Mouse (Mus musculus) CH12.LX (cell line): Measurements from ENCODE around the gene D330020A13Rik. TPM values are rescaled to one million over a fixed set of nuclear protein-coding genes. Genes with fewer than 3 reads are reported as not detected.

Experiments used
- DNase-seq: peaks from one replicate; pipeline ENCODE4 v3.0.0-alpha.2; 2013; ENCODE audit errors: extremely low read depth
- H3K27ac ChIP-seq: 2 replicates; pipeline ENCODE4 v1.5.1; 2012; ENCODE audit warnings: low read depth, mild to moderate bottlenecking, control low read depth, moderate library complexity; ENCODE audit not compliant: insufficient read depth
- H3K27me3 ChIP-seq: replicated peaks from 2 replicates; pipeline ENCODE3; 2012; ENCODE audit warnings: inconsistent platforms
- H3K36me3 ChIP-seq, 2 experiments: replicated peaks in 1 of 2; 2 replicates each; pipeline versions ENCODE3 to v1.6.1; 2012; ENCODE audit warnings: inconsistent platforms in 1 of 2, low read length in 1 of 2, mild to moderate bottlenecking in 1 of 2, mixed read lengths in 1 of 2, moderate library complexity in 1 of 2; ENCODE audit not compliant: control insufficient read depth in 1 of 2, insufficient read depth in 1 of 2
- H3K4me1 ChIP-seq, 2 experiments: 2 replicates each; pipeline ENCODE4 v1.6.1; 2012; ENCODE audit warnings: inconsistent platforms in 1 of 2, moderate library complexity in 1 of 2; ENCODE audit not compliant: insufficient read depth in 2 of 2, control insufficient read depth in 1 of 2
- H3K4me2 ChIP-seq: 2 replicates; pipeline ENCODE4 v1.6.1; 2012; ENCODE audit warnings: low read depth, mild to moderate bottlenecking, control low read depth; ENCODE audit not compliant: poor library complexity, insufficient read depth, severe bottlenecking
- H3K4me3 ChIP-seq, 3 experiments: fragments of 150-350 bp in 1 of 3; sonication (generic) in 1 of 3; replicated peaks in 1 of 3; 2 replicates each; pipeline versions ENCODE3 to v1.5.1; 2011 to 2012; ENCODE audit warnings: low read depth in 2 of 3, low read length in 2 of 3, mild to moderate bottlenecking in 2 of 3, moderate library complexity in 2 of 3, control low read depth in 1 of 3, improper control_type of control experiment in 1 of 3, inconsistent platforms in 1 of 3, mixed read lengths in 1 of 3; ENCODE audit not compliant: poor library complexity in 1 of 3
- H3K79me2 ChIP-seq: replicated peaks from 2 replicates; pipeline ENCODE4 v1.6.1; 2012; ENCODE audit warnings: mild to moderate bottlenecking, moderate library complexity; ENCODE audit not compliant: control insufficient read depth, poor library complexity, insufficient read depth, severe bottlenecking; ENCODE audit errors: extremely low read depth
- H3K9ac ChIP-seq: 2 replicates; pipeline ENCODE4 v1.6.1; 2012; ENCODE audit warnings: low read depth, mild to moderate bottlenecking, control low read depth, moderate library complexity; ENCODE audit not compliant: insufficient read depth
- H3K9me3 ChIP-seq: replicated peaks from 2 replicates; pipeline ENCODE3; 2012; ENCODE audit warnings: low read length, inconsistent platforms, mixed read lengths
- BHLHE40 ChIP-seq: IDR thresholded peaks from 2 replicates; pipeline ENCODE4 v1.6.1; 2011; ENCODE audit warnings: mild to moderate bottlenecking, low read depth, low read length, improper control_type of control experiment
- CHD1 ChIP-seq: IDR thresholded peaks from 2 replicates; pipeline ENCODE4 v1.6.1; 2012; ENCODE audit warnings: low read depth, low read length, improper control_type of control experiment, inconsistent platforms
- CHD2 ChIP-seq: IDR thresholded peaks from 2 replicates; pipeline ENCODE4 v1.6.1; 2011; ENCODE audit warnings: low read length, improper control_type of control experiment
- CTCF ChIP-seq, 2 experiments: IDR thresholded peaks in 1 of 2; conservative IDR thresholded peaks in 1 of 2; 2 replicates each; pipeline ENCODE4 v1.5.1; 2011 to 2012; ENCODE audit warnings: low read depth in 2 of 2, low read length in 2 of 2, improper control_type of control experiment in 1 of 2, inconsistent platforms in 1 of 2, mild to moderate bottlenecking in 1 of 2, moderate library complexity in 1 of 2
- GABPA ChIP-seq: IDR thresholded peaks from 2 replicates; pipeline ENCODE4 v1.6.1; 2012; ENCODE audit warnings: low read depth, low read length, improper control_type of control experiment, inconsistent platforms; ENCODE audit not compliant: insufficient replicate concordance
- JUN ChIP-seq: IDR thresholded peaks from 2 replicates; pipeline ENCODE4 v1.6.1; 2011; ENCODE audit warnings: low read depth, mild to moderate bottlenecking, low read length, improper control_type of control experiment, moderate library complexity; ENCODE audit not compliant: insufficient read depth
- JUND ChIP-seq: conservative IDR thresholded peaks from 2 replicates; pipeline ENCODE4 v1.6.1; 2011; ENCODE audit warnings: low read depth, low read length, improper control_type of control experiment
- KAT2A ChIP-seq: IDR thresholded peaks from 2 replicates; pipeline ENCODE4 v1.6.1; 2012; ENCODE audit warnings: low read length, improper control_type of control experiment, inconsistent platforms; ENCODE audit not compliant: insufficient replicate concordance
- MEF2A ChIP-seq: IDR thresholded peaks from 2 replicates; pipeline ENCODE4 v1.6.1; 2014; ENCODE audit warnings: low read depth, mild to moderate bottlenecking, inconsistent platforms, low read length, improper control_type of control experiment, borderline replicate concordance
- MXI1 ChIP-seq: IDR thresholded peaks from 2 replicates; pipeline ENCODE4 v1.6.1; 2011; ENCODE audit warnings: mild to moderate bottlenecking, low read depth, low read length, improper control_type of control experiment
- POLR2A ChIP-seq: IDR thresholded peaks from 2 replicates; pipeline ENCODE4 v1.6.1; 2011; ENCODE audit warnings: low read depth, mild to moderate bottlenecking, improper control_type of control experiment, low read length
- RAD21 ChIP-seq: IDR thresholded peaks from 2 replicates; pipeline ENCODE4 v1.6.1; 2011; ENCODE audit warnings: low read depth, mild to moderate bottlenecking, low read length, improper control_type of control experiment, moderate library complexity
- TBP ChIP-seq: conservative IDR thresholded peaks from 2 replicates; pipeline ENCODE4 v1.6.1; 2011; ENCODE audit warnings: low read depth, low read length, improper control_type of control experiment
- USF1 ChIP-seq: IDR thresholded peaks from 2 replicates; pipeline ENCODE4 v1.6.1; 2014; ENCODE audit warnings: low read depth, mild to moderate bottlenecking, inconsistent platforms, low read length, improper control_type of control experiment
- ZC3H11A ChIP-seq: IDR thresholded peaks from 2 replicates; pipeline ENCODE4 v1.6.1; 2012; ENCODE audit warnings: low read depth, mild to moderate bottlenecking, inconsistent platforms, low read length, improper control_type of control experiment
- ZKSCAN1 ChIP-seq: IDR thresholded peaks from 2 replicates; pipeline ENCODE4 v1.6.1; 2012; ENCODE audit warnings: low read depth, inconsistent platforms, low read length, improper control_type of control experiment, borderline replicate concordance
- ZNF384 ChIP-seq: IDR thresholded peaks from 2 replicates; pipeline ENCODE4 v1.6.1; 2012; ENCODE audit warnings: low read depth, low read length, improper control_type of control experiment, inconsistent platforms
- dilution Hi-C: fragments of 300-500 bp; cut with MboI; formaldehyde crosslinking; loops from 2 replicates; pipeline ENCODE4 v1.14.3; 2020; ENCODE audit warnings: low sequenced_read_pairs; ENCODE audit not compliant: extremely low pct_unique_long_range_greater_than_20kb, extremely low pct_ligation_motif_present
- in situ Hi-C: fragments of 300-500 bp; cut with MboI; formaldehyde crosslinking; loops from 3 replicates; pipeline ENCODE4 v1.14.3; 2019; ENCODE audit warnings: low sequenced_read_pairs, low pct_ligation_motif_present, low pct_unique_long_range_greater_than_20kb, mixed read lengths
- polyA plus RNA-seq: library from polyadenylated mRNA; unstranded; fragments of >175 nt; gene quantifications from 2 replicates; pipeline ENCODE4 v1.2.1, GENCODE M21; 2012; ENCODE audit warnings: low read depth; ENCODE audit not compliant: insufficient read length
- total RNA-seq, 2 experiments: library from RNA; depleted of rRNA; stranded (reverse); fragments of 300-350 nt in 1 of 2; fragments of >200 nt in 1 of 2; gene quantifications; 2 replicates each; pipeline ENCODE4 v1.2.3; 2012 to 2014

The D330020A13Rik gene
- total and polyA plus RNA-seq, 3 experiments = not detected

GRCm38 (mm10) chr6:120302755-120303316 is 8.7 kb downstream of the D330020A13Rik start:
- no peaks in the 10 kb centered on the region for H3K9me3 ChIP-seq
- dilution Hi-C loops = no loop called here
- H3K27ac ChIP-seq = no peak overlapping the region
- in situ Hi-C loops = loop anchor here (25.0 kb wide), 2 partner anchors 516 to 816 kb away; partner anchors contain the start of gene Fbxl14
- H3K9ac ChIP-seq = no peak overlapping the region
- no peaks in the 10 kb centered on the region for H3K36me3 ChIP-seq
- H3K4me3 ChIP-seq = no peak overlapping the region
- no peak for DNase-seq
- no peaks in the 10 kb centered on the region for H3K79me2 ChIP-seq
- no peak for TF ChIP-seq RAD21
- TF ChIP-seq JUND = no peak
- TF ChIP-seq MEF2A = no peak
- no peak for TF ChIP-seq ZKSCAN1
- no peak for TF ChIP-seq JUN
- TF ChIP-seq CHD1 = no peak
- TF ChIP-seq CTCF (conservative IDR thresholded peaks at IDR 0.05 in 1 of 2, IDR thresholded peaks at IDR 0.05 in 1 of 2; ENCODE audit: low read depth in 2 of 2, low read length in 2 of 2) = no peak
- TF ChIP-seq KAT2A = no peak
- no peak for TF ChIP-seq BHLHE40
- TF ChIP-seq CHD2 = no peak
- no peak for TF ChIP-seq TBP
- no peak for TF ChIP-seq ZNF384
- no peak for TF ChIP-seq GABPA
- TF ChIP-seq MXI1 = no peak
- no peak for TF ChIP-seq ZC3H11A
- H3K4me1 ChIP-seq = peaks cover 0 to 9% of the 10 kb centered on the region in 2 experiments; a peak in 2 of 4 replicates
- H3K27me3 ChIP-seq = no peaks in the 10 kb centered on the region
- no peak overlapping the region for H3K4me2 ChIP-seq

GRCm38 (mm10) chr6:120306859-120307594 is 12.9 kb downstream of the D330020A13Rik start:
- no peaks in the 10 kb centered on the region for H3K36me3 ChIP-seq
- no peak overlapping the region for H3K27ac ChIP-seq
- DNase-seq = no peak
- dilution Hi-C loops (no loop called here), in situ Hi-C loops (loop anchor here (5.0 to 25.0 kb wide), 3 partner anchors 80 to 820 kb away; partner anchors contain the start of gene Fbxl14)
- no peaks in the 10 kb centered on the region for H3K27me3 ChIP-seq
- no peak overlapping the region for H3K4me3 ChIP-seq
- H3K79me2 ChIP-seq = no peaks in the 10 kb centered on the region
- H3K4me2 ChIP-seq = no peak overlapping the region
- H3K9ac ChIP-seq = no peak overlapping the region
- no peak for TF ChIP-seq JUN
- TF ChIP-seq POLR2A = no peak
- no peak for TF ChIP-seq USF1
- TF ChIP-seq, all 38 proteins: peak for 0
- Histone ChIP-seq H3K4me1 (peaks cover 6 to 10% of the 10 kb centered on the region in 2 experiments), H3K9me3 (no peaks in the 10 kb centered on the region)
